Mouse (Mus musculus) lung, embryonic 16.5 days (tissue): ENCODE results near the gene Gm13290. TPM values are rescaled to one million over a fixed set of nuclear protein-coding genes. Genes with fewer than 3 reads are reported as not detected.
"Not testable (repeated sequence)": the region's sequence is repeated elsewhere in the genome, so short reads cannot be mapped to it uniquely, and the experiment has no call there.

Experiments
- ATAC-seq: fragments of 200-750 bp; cut with Nextera tagmentation; 2 replicates; pipeline ENCODE4 v1.8.0; 2017; ENCODE audit warnings: low read depth, mild to moderate bottlenecking, moderate library complexity
- H3K27ac ChIP-seq: fragments of 300-500 bp; sonication (generic); 2 replicates; pipeline ENCODE4 v1.5.1; 2014; ENCODE audit warnings: mild to moderate bottlenecking, control low read depth, low read length
- H3K27me3 ChIP-seq: fragments of 300-500 bp; sonication (generic); 2 replicates; pipeline ENCODE4 v1.6.1; 2014; ENCODE audit warnings: low read depth, low read length, mixed read lengths; ENCODE audit not compliant: control insufficient read depth, insufficient read depth
- H3K36me3 ChIP-seq: fragments of 300-500 bp; sonication (generic); 2 replicates; pipeline ENCODE4 v1.6.1; 2014; ENCODE audit warnings: low read length; ENCODE audit not compliant: control insufficient read depth, insufficient read depth
- H3K4me1 ChIP-seq: fragments of 300-500 bp; sonication (generic); replicated peaks from 2 replicates; pipeline ENCODE4 v1.6.1; 2014; ENCODE audit warnings: low read length, mixed read lengths; ENCODE audit not compliant: control insufficient read depth, insufficient read depth
- H3K4me2 ChIP-seq: fragments of 300-500 bp; sonication (generic); 2 replicates; pipeline ENCODE4 v1.6.1; 2014; ENCODE audit warnings: low read depth, low read length, control low read depth
- H3K4me3 ChIP-seq: fragments of 300-500 bp; sonication (generic); 2 replicates; pipeline ENCODE4 v1.5.1; 2014; ENCODE audit warnings: mild to moderate bottlenecking, low read length, control low read depth
- H3K9ac ChIP-seq: fragments of 300-500 bp; sonication (generic); 2 replicates; pipeline ENCODE4 v1.6.1; 2014; ENCODE audit warnings: low read length, control low read depth
- H3K9me3 ChIP-seq: fragments of 300-500 bp; sonication (generic); 2 replicates; pipeline ENCODE4 v1.6.1; 2016; ENCODE audit warnings: low read length; ENCODE audit not compliant: control insufficient read depth
- WGBS: fragments of 180-500 bp; shearing (Covaris S2); extraction: QIAGEN DNeasy Blood & Tissue Kit; methylation state at CpG from one replicate; pipeline ENCODE4 v1.1.7; 2014; 5-methylcytosine and 5-hydroxymethylcytosine counted together
- polyA plus RNA-seq: library from polyadenylated mRNA; unstranded; fragments of >200 nt; fragmentation: Nextera tagmentation; extraction: Ambion mirVana; gene quantifications from 2 replicates; pipeline ENCODE4 v1.2.1, GENCODE M21; 2015

Gm13290 gene
- polyA plus RNA-seq, 1 experiment from 2014 or later, result 0.49 TPM

DNA sequence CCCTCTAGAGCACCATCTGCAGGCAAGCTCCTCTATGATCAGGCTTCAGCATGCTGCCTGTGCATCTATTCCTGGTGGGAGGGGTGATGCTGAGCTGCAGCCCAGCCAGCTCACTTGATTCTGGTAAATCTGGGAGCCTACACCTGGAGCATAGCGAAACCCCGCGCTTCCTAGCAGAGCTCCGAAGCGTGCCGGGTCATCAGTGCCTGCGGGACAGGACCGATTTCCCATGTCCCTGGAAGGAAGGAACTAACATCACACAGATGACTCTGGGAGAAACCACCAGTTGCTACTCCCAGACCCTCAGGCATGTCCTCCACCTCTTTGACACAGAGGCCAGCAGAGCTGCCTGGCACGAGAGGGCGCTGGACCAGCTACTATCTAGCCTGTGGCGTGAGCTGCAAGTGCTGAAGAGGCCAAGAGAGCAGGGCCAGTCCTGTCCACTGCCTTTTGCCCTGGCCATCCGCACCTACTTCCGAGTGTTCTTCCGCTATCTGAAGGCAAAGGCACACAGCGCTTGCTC lies 18.8 kb upstream of the Gm13290 start, which contains the start of gene Gm13271:
Gene Gm13271, plus strand, starts transcription at position 51 of the 523 bp plus-strand sequence.
- H3K9me3 ChIP-seq, ATAC-seq, H3K4me1 ChIP-seq, H3K27me3 ChIP-seq, H3K27ac ChIP-seq, H3K9ac ChIP-seq, H3K4me2 ChIP-seq, H3K4me3 ChIP-seq, H3K36me3 ChIP-seq: not testable (repeated sequence)
- WGBS, result 77% methylated on average over 15 of the region's 15 CpGs

DNA sequence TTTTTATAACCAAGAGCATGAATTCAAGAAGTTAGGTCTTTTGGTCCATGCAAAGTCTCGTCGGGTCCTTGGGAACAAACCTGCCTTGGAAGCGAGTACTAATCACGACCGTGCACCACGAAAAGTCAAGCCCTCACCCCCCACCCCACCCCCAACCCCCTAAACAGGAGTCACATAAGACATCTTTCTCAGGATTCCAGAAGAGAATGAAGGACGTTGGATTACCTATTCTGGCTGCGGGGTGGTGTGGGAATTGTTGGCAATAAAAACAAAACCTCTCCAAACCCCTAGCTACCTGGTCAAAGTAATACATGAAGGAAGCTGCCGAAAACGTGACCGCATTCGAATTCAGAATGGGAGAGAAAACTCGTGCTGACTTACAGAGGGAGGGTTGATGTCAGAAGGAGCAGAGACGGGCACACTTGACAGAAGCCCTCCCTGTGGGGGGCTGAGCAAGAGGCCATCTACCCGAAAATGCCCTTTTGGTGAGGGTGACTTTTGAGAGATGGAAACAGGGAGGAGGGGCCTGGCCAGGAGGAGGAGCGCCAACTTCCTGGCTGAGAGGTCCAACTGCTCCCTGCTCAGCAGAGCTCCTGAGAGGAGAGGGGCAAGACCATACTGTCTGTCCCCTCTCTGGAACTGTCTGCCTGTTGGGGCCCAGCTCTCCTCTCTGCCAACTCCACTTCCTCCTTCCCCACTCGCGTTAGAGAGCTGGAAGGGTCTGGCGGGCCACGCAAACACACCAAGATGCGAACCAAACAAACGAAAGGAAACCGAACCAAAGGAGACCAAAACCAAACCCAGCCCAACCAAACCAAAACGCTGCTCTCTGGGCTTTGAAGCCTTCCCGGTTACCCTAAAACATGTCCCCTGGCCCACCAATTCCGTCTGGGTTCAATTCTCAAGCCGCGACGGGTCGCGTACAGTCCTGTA lies 16.8 kb upstream of the Gm13290 start:
- peak overlapping the region; percentile 73 for H3K4me2 ChIP-seq
- not testable (repeated sequence) for H3K4me1 ChIP-seq, H3K36me3 ChIP-seq, H3K27me3 ChIP-seq, ATAC-seq, H3K9me3 ChIP-seq
- peak overlapping the region; percentile 97 for H3K27ac ChIP-seq
- H3K9ac ChIP-seq, result peak overlapping the region; percentile 76
- 9% methylated on average over 28 of the region's 31 CpGs for WGBS
- H3K4me3 ChIP-seq, result peak overlapping the region; percentile 60

DNA sequence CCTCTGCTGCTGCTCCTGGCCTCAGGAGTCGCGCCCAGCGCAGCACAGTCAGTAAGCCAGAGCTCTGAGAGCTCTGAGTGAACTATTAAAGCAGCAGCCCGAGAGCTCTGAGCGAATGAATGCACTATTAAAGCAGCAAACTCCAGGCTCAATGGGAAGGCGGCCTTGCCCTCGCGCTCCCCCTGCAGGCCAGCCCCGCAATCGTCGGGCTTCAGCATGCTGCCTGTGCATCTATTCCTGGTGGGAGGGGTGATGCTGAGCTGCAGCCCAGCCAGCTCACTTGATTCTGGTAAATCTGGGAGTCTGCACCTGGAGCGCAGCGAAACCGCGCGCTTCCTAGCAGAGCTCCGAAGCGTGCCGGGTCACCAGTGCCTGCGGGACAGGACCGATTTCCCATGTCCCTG lies 16.0 kb upstream of the Gm13290 start:
- H3K9me3 ChIP-seq, H3K27me3 ChIP-seq, H3K36me3 ChIP-seq, H3K4me1 ChIP-seq: not testable (repeated sequence)
- H3K4me3 ChIP-seq, result peak overlapping the region; percentile 60
- peak overlapping the region; percentile 97 for H3K27ac ChIP-seq
- peak overlapping the region; percentile 76 for H3K9ac ChIP-seq
- under 1% methylated on average over 11 of the region's 21 CpGs for WGBS
- peak; percentile 100 for ATAC-seq
- H3K4me2 ChIP-seq, result peak overlapping the region; percentile 73

- not testable (repeated sequence) for H3K9ac ChIP-seq, ATAC-seq, H3K4me2 ChIP-seq, H3K36me3 ChIP-seq, H3K27me3 ChIP-seq, H3K27ac ChIP-seq, H3K4me3 ChIP-seq, H3K9me3 ChIP-seq, H3K4me1 ChIP-seq
- 84% methylated on average over 7 of the region's 9 CpGs for WGBS
Observed at GRCm38 (mm10) chr4:88758751-88759150, 14.9 kb upstream of the Gm13290 start.

GRCm38 (mm10) chr4:88759610-88760268 lies 13.9 kb upstream of the Gm13290 start, which contains the start of gene Gm13283:
TSS of gene Gm13283 (plus strand) at chr4:88760119.
- 20% methylated on average over 8 of the region's 14 CpGs for WGBS
- ATAC-seq, H3K27me3 ChIP-seq, H3K36me3 ChIP-seq, H3K4me1 ChIP-seq, H3K9me3 ChIP-seq, H3K27ac ChIP-seq: not testable (repeated sequence)
- Histone ChIP-seq H3K4me3 (peak within 1 kb of the TSS; percentile 29), H3K9ac (0 out of 2 replicates have a peak within 1 kb of the TSS, but pooled peaks have one; percentile 32), H3K4me2 (peak within 1 kb of the TSS; percentile 40)

- Histone ChIP-seq H3K4me2 (peak overlapping the region; percentile 40), H3K4me3 (peak overlapping the region; percentile 29), H3K9ac (0 out of 2 replicates have a peak overlapping the region, but pooled peaks have one; percentile 32)
- not testable (repeated sequence) for H3K9me3 ChIP-seq, H3K4me1 ChIP-seq, H3K36me3 ChIP-seq, ATAC-seq, H3K27ac ChIP-seq, H3K27me3 ChIP-seq
- under 1% methylated on average over 20 of the region's 28 CpGs for WGBS
Observed at GRCm38 (mm10) chr4:88760431-88760830, 13.2 kb upstream of the Gm13290 start.

GRCm38 (mm10) chr4:88761776-88762175 lies 11.9 kb upstream of the Gm13290 start:
- 67% methylated on average over 6 of the region's 8 CpGs for WGBS
- not testable (repeated sequence) for H3K27me3 ChIP-seq, ATAC-seq, H3K4me2 ChIP-seq, H3K27ac ChIP-seq, H3K36me3 ChIP-seq, H3K9ac ChIP-seq, H3K4me3 ChIP-seq, H3K9me3 ChIP-seq, H3K4me1 ChIP-seq

- H3K36me3 ChIP-seq, H3K4me2 ChIP-seq, H3K27ac ChIP-seq, H3K4me1 ChIP-seq, H3K27me3 ChIP-seq, H3K9me3 ChIP-seq, H3K4me3 ChIP-seq, ATAC-seq, H3K9ac ChIP-seq: not testable (repeated sequence)
- 48% methylated on average over 8 of the region's 9 CpGs for WGBS
Observed at GRCm38 (mm10) chr4:88762341-88762740, 11.3 kb upstream of the Gm13290 start.
